Mouse (Mus musculus) stomach, embryonic 16.5 days (tissue): ENCODE data around the gene H2-M11. TPM values are rescaled to one million over a fixed set of nuclear protein-coding genes. Genes with fewer than 3 reads are reported as not detected.

Experiments used
- ATAC-seq: fragments of 200-750 bp; cut with Nextera tagmentation; 2 replicates; pipeline ENCODE4 v1.8.0; 2017; ENCODE audit warnings: moderate number of reproducible peaks, moderate TSS enrichment; ENCODE audit not compliant: insufficient read depth, low FRiP score
- H3K27ac ChIP-seq: fragments of 300-500 bp; sonication (generic); 2 replicates; pipeline ENCODE4 v1.5.1; 2014; ENCODE audit warnings: low read length
- H3K27me3 ChIP-seq: fragments of 300-500 bp; sonication (generic); 2 replicates; pipeline ENCODE4 v1.6.1; 2014; ENCODE audit warnings: low read length, control low read depth, mixed read lengths; ENCODE audit not compliant: control insufficient read depth, insufficient read depth
- H3K36me3 ChIP-seq: fragments of 300-500 bp; sonication (generic); 2 replicates; pipeline ENCODE4 v1.6.1; 2014; ENCODE audit warnings: low read length; ENCODE audit not compliant: control insufficient read depth, insufficient read depth
- H3K4me1 ChIP-seq: fragments of 300-500 bp; sonication (generic); 2 replicates; pipeline ENCODE4 v1.6.1; 2014; ENCODE audit warnings: low read length, control low read depth, mixed read lengths; ENCODE audit not compliant: control insufficient read depth, insufficient read depth
- H3K4me2 ChIP-seq: fragments of 300-500 bp; sonication (generic); 2 replicates; pipeline ENCODE4 v1.6.1; 2014; ENCODE audit warnings: low read depth, low read length, mixed read lengths
- H3K4me3 ChIP-seq: fragments of 300-500 bp; sonication (generic); replicated peaks from 2 replicates; pipeline ENCODE4 v1.5.1; 2014; ENCODE audit warnings: mild to moderate bottlenecking, low read length
- H3K9ac ChIP-seq: fragments of 300-500 bp; sonication (generic); 2 replicates; pipeline ENCODE4 v1.6.1; 2014; ENCODE audit warnings: low read length
- H3K9me3 ChIP-seq: fragments of 300-500 bp; sonication (generic); replicated peaks from 2 replicates; pipeline ENCODE4 v1.6.1; 2016; ENCODE audit warnings: low read length, control low read depth; ENCODE audit not compliant: control insufficient read depth
- WGBS: fragments of 180-500 bp; shearing (Covaris S2); extraction: QIAGEN DNeasy Blood & Tissue Kit; methylation state at CpG from one replicate; pipeline ENCODE4 v1.1.7; 2014; 5-methylcytosine and 5-hydroxymethylcytosine counted together
- polyA plus RNA-seq: library from polyadenylated mRNA; unstranded; fragments of >200 nt; fragmentation: Nextera tagmentation; extraction: Ambion mirVana; gene quantifications from 2 replicates; pipeline ENCODE4 v1.2.1, GENCODE M21; 2015

Gene H2-M11
- not detected in 2 replicates for polyA plus RNA-seq

- Histone ChIP-seq H3K27me3 (no peaks in the 10 kb centered on the region), H3K9ac (no peak within 1 kb of the TSS), H3K27ac (no peak within 1 kb of the TSS), H3K4me3 (no peak within 1 kb of the TSS), H3K4me2 (no peak within 1 kb of the TSS), H3K9me3 (no peaks in the 10 kb centered on the region), H3K4me1 (no peaks in the 10 kb centered on the region), H3K36me3 (no peaks in the 10 kb centered on the region)
- no peak for ATAC-seq
- 58% methylated on average over 3 of the region's 3 CpGs for WGBS
These were observed at the start of gene H2-M11 for GRCm38 (mm10) chr17:36546775-36547174. H2-M11 (plus strand) TSS chr17:36547075.

DNA sequence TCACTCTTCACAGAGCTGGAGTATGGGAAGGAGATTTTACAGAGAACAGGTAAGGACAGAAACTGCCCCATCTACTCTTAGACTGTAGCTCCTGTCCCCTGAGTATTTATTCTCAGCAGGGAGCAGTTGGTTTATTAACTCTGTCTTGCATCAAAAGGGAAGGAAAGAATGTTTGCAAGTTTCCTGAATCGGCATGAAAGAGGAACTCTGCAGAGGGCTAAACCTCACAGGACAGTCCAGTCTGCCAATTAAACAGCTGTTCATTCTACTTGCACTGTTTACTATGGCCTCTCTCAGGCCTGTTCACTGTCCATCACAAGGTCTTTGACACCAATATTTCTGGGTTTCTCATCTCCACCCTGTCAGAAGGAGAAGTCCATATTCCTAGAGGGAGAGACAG, 46.4 kb upstream of the H2-M11 start:
- ATAC-seq: no peak
- WGBS: 48% methylated on average over 1 of the region's 1 CpGs
- H3K27ac ChIP-seq: no peak overlapping the region
- no peak overlapping the region for H3K4me3 ChIP-seq
- no peaks in the 10 kb centered on the region for H3K36me3 ChIP-seq
- H3K27me3 ChIP-seq: no peaks in the 10 kb centered on the region
- no peak overlapping the region for H3K4me2 ChIP-seq
- H3K4me1 ChIP-seq: no peaks in the 10 kb centered on the region
- no peak overlapping the region for H3K9ac ChIP-seq
- no peaks in the 10 kb centered on the region for H3K9me3 ChIP-seq

- Histone ChIP-seq H3K4me1 (no peaks in the 10 kb centered on the region), H3K4me2 (no peak overlapping the region), H3K9me3 (no peaks in the 10 kb centered on the region), H3K27me3 (no peaks in the 10 kb centered on the region), H3K36me3 (no peaks in the 10 kb centered on the region), H3K27ac (no peak overlapping the region), H3K4me3 (no peak overlapping the region), H3K9ac (no peak overlapping the region)
- ATAC-seq: no peak
These were observed 43.0 kb upstream of the H2-M11 start for GRCm38 (mm10) chr17:36503910-36504309.

Other genes with a start within 250 kb of the H2-M11 start
- not detected in 2 replicates for gene H2-M10.1, start 220.9 kb upstream of the H2-M11 start, polyA plus RNA-seq
- not detected in 2 replicates for gene H2-M10.3, start 178.7 kb upstream of the H2-M11 start, polyA plus RNA-seq
- gene H2-M10.4, start 84.7 kb upstream of the H2-M11 start, polyA plus RNA-seq: not detected in 2 replicates
- gene H2-M9, start 95.6 kb downstream of the H2-M11 start, polyA plus RNA-seq: not detected in 2 replicates
- not detected in 2 replicates for gene H2-M1, start 125.1 kb downstream of the H2-M11 start, polyA plus RNA-seq
- gene H2-M10.5, start 225.8 kb downstream of the H2-M11 start, polyA plus RNA-seq: not detected in 2 replicates